Mouse (Mus musculus) adrenal gland, adult (tissue): ENCODE data around the gene Cpa5.

Source experiments
- DNase-seq, 2 experiments: peaks; one replicate each; pipeline ENCODE4 v3.0.0; 2022 to 2023; ENCODE audit warnings: low spot score in 1 of 2; ENCODE audit not compliant: inconsistent age in 2 of 2

The Cpa5 gene

GRCm38 (mm10) chr6:30600995-30601394 lies 9.8 kb upstream of the Cpa5 start:
- DNase-seq = no peak

DNA sequence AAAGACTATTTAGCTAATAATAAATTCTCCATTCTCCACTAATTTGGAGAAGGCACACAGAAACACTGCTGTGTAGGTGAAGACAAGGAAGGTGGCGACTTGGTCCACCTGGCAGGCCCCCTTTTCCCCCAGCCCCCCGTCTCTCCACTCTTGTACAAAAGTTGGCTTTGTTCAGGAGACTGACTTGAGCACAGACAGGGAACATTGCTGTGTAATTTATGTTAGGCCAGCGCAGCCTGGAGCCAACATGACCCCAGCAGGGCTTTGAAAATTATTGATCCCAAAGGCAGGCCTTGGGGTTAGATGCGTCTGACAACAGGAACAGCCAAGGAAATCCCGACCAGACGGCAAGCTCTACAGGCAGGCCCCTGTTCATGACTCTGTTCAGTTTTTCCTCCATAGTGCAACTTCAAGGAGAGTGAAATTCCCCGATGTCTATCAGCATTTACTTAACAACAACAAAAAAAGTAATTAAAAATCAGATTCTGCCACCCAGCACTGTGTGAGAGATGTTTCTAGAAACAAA lies 6.4 kb upstream of the Cpa5 start:
- DNase-seq = no peak

- no peak for DNase-seq
Observed at GRCm38 (mm10) chr6:30605111-30605510, 5.7 kb upstream of the Cpa5 start.

GRCm38 (mm10) chr6:30605672-30606071 lies 5.1 kb upstream of the Cpa5 start:
- DNase-seq = no peak

GRCm38 (mm10) chr6:30611212-30611611 lies 402 bp downstream of the Cpa5 start:
- DNase-seq = no peak

DNA sequence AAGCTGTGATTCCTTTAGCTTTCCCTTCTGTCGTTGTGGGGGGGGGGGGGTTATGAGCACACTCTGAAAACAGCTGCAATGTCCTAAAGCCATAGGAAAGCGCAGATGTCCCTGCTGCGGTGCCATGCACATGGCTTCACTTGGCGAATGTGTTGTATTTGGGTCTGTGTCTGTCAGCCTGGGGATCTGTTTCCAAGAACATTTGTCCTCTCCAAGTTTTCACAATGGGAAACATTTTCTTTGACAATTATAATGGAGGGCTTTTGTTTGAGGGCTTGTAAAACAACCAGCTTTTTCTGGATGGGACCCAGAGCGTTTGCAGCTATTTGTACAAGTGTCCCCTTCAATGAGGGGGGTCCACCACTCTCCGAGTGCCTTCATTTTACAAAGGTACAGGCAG lies 3.4 kb downstream of the Cpa5 start:
- DNase-seq = no peak

- no peak for DNase-seq
Observed at GRCm38 (mm10) chr6:30615741-30616140, 4.9 kb downstream of the Cpa5 start.

DNA sequence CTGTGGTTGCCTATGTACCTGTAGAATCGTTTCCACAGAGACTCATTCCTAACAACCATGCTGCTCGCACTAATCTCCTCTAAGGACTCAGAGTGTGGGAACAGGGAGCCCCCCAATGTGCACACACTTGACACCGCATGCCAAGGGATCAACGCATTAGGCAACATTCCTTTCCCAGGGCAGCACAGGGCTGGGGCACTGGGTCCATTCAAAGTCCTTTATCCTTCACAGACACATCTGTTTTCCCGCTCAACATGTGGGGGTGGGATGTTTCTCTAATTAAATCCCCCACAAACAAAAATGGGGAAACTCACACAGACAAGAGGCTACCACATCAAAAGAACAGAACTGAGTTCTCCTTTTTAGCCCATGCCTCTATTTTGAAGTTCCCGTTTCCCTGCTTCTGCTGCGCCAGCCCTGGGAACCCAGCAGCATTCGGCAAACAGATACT lies 5.7 kb downstream of the Cpa5 start:
- no peak for DNase-seq

DNA sequence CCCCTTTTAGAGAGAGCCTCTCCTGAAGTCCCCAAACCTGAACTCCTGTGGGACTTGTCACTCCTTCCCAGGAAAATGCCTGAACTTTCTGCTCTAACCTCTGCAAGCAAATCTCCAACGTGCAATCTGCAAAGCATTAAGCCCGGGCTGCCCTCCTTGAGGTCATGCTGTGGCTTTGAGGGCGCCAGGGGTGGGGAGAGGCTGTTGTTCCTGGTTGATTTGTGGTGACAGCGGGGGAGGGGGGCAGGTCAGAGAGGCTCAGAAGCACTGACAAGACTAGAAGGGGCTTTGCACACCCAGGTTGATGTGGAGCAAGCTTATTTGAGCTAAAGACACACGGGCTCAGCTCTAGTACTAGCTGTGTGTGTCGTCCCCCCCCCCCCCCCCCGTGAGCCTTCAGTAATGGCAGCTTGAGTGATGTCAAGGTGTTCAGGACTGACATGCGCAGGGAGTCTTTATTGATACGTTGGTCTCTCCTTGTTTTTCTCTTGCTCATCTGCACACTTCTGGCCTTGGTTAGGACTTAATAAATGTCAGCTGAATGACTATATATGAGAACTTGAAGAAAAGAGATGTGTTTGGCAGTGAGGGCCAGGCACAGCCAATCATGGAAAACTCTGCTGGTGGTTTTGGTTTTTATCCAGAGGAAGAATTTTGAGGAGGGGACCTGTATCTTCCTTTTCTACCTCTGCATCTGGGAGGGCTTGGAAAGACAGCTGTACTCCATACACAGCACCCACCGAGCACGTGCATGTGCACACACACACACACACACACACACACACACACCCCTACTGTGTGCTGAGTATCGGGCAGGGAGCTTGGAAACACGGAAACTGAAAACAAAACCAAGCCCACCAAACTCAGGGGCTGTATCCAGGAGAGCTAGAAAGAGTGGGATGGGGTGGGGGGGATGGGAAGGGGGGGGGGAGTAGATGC lies 6.5 kb downstream of the Cpa5 start:
- DNase-seq = peak; percentile 43 to 74

- DNase-seq = peak; percentile 37 to 52
Observed at GRCm38 (mm10) chr6:30617959-30618590, 7.3 kb downstream of the Cpa5 start.

DNA sequence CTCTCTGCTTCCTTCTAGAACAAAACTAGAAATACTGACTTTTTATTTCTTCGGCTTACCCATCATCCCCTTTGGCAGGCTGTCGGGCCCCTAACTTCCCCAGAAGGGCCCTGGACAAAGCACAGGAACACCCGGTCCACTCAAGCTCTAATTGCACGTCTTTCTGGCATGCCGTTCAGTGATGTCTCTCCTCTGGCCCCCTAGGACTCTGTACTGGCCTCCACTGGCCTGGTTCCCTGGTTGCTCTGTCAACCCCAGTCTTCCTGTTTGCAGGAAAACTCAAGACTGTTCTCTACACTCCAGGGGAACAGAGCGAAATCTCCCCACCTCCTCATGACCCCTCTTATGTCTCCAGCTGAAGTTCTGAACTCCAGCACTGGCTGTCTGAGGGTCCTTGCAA lies 7.9 kb downstream of the Cpa5 start:
- no peak for DNase-seq

DNA sequence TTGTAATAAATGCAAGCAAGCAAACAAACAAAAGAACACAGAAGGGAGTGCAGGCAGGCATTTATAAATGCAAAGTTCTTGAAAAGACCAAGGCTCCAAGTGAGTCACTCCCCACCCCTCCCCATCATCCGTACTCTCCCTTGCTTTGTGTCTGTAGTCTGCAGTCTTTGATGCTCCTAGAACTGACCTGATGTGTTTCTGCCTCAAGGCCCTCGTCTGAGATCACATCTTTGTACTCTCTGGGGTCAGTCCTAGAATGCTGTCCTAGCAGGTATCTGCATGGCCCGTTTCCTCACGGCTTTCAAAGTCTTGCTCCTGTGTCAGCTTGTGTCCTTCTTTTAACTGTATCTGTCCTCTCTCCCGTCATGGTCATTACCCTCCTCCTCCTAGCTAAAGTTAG lies 8.8 kb downstream of the Cpa5 start:
- peak; percentile 33 to 79 for DNase-seq

- DNase-seq = no peak
Observed at GRCm38 (mm10) chr6:30620591-30620990, 9.8 kb downstream of the Cpa5 start.

DNA sequence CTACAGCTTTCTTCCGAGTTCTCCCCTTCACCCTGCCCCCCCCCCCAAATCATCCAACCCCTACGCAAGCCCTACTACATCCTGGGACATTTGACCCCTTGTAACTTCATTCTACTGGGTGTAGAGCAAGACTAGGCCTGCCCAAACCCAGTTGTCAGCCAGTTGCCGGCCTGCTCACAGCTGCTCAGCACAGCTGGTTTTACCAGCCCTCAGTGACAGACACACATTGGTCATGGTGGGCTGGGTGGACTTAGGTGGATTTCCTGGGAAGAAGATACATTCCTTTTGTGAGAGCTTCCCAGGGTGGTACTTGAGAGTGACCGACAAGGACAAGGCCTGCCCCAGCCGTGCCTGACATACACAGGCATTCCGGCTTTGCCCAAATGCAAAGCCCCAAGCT lies 10.2 kb downstream of the Cpa5 start:
- no peak for DNase-seq

DNA sequence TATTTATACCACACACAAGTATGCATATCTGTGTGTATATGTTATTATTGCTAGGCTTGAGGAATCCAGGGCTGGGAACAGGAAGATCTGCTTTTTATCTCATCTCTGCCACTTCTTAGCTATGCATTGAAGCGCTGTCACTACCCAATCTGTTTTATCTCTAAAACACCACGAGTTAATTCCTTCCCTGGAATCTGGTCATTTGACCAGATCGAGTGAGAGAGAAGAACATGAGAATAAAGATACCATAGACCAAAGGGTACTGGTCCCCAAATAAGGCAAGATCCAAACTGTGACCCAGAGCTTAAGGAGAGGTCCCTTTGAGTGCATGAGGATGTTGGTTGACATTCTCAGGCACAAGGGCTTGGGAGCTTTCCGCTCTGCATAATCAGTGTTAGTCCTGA lies 11.2 kb downstream of the Cpa5 start:
- DNase-seq = no peak

DNA sequence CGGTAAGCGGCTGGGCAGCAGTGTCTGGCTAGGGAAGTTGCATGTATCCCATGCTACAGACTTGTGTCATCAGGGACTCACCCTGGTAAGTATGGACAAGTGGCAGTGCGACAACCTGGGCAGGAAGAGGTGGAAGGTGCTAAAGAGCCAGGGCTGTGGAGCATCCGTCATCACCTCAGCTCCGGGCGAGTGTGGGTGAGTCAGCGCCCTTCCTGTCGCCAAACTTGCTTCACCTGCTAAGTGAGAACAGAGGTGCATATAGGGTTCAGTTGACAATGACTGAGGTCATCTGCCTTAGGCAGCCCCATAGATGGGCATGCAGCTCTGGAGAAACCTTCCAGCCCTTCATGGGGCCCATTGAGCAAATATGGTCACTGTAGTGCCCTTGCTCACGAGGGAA lies 14.0 kb downstream of the Cpa5 start:
- no peak for DNase-seq

DNA sequence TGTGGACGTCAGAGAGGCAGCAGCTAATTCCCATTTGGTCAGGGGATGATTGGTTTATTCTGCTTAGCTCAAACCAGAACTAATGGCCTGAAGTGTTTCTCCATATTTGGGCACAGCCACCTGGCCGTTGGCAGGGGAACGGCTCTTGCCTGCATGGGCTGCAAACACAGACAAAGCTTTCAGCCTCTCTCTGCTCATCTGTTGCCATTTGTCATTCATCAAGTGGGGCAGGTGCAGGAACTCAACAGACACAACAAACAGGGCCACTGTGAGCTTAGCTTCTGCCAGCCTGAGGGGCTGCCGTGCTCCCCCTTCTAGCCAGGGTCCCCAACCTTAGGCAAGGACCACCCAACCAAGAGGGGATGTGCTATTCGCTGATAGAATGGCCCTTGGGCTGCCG lies 17.3 kb downstream of the Cpa5 start:
- DNase-seq = peak; percentile 35 to 49

GRCm38 (mm10) chr6:30629989-30630388 lies 19.2 kb downstream of the Cpa5 start:
- no peak for DNase-seq

DNA sequence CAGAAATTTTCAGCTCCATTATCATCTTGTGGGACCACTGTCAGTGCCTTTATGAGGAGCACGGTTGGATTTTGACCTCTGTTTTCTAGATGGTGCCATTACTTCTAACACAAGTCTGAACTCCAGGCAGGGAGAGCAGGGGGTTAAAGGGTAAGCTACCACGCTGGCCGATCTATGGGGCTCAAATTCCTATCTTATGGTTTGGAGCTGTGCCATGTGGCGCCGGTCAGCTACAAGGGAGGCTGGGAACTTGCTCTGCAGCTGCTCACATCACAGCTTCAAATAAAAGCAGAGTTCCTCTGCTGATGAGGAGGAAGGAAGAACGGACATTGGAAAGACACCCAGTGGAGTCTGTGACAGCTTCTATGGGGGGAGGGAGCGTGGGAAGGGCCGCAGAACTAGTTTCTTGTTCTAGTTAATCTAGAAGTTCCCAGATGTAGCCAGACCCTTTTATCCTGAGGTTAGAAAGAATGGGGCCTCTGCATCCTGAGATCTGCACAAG lies 24.6 kb downstream of the Cpa5 start:
- DNase-seq = no peak

DNA sequence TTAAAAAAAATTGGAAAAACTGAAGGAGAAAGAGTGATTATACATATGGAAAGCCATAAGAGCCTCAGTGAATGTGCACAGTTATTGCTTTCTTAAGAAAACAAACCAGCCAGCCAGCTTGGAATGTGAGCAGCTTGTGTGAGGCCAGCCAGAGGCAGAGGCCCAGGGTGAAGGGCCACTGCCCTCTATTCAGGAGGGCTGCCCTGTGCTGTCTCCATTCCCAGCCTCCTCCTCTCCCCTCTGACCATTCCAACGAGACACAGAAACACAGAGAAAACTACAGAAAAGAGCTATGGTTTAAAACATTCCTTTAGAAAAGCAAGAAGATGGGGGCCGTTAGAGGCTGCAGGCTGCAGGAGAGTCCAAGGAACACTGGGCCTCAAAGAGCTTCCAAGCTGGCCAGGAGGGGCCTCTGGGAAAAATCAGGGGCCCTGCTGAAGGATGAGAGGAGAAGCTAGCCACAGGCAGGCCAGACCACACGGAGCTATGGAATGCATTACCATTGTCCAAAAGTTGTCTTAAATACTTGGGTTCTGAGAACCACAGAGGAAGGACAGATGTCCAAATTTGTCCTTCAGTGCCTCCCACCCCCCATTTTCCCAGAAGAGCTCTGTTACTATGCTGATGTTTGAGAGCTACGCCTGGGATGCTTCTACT lies 25.5 kb downstream of the Cpa5 start:
- no peak for DNase-seq

DNA sequence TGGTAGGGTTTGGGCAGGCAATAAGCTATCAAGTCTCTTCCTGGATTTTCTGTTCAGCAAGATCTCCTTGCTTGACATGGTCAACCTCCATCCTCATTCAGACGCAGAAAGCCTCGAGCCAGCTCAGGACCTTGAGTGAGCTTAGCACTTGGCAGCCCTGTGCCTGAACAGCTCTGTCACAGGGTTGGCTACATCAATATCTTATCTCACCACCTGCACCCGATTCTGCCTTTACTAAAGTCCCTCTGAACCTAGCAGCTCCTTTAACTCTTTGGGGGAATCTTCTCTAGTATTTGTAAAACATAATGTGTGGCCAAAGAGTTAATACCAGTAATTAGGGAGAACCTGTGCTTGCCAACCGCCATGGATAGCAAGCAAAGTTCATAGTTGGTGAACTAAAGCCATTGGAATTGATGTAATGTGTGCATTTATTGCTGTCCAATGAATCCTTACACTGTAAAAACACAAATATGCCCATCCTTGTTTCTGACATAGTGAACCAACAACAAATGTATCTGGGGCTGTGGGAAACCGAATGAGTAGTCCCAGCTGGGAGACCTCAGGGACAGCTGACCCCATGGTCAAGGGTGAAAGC lies 28.0 kb downstream of the Cpa5 start, which contains the start of gene Cpa1:
TSS of gene Cpa1 (plus strand) at position 545 of the 595 bp plus-strand sequence.
- no peak for DNase-seq
